Mouse (Mus musculus) midbrain, embryonic 14.5 days (tissue): ENCODE measurements at regions not wholly inside any gene's neighbourhood (a gene's known extent, or its start where the extent isn't known, plus 50 kb on each side); places are given as distances from the start of the nearest gene placed in this dataset.

Experiments used
- ATAC-seq: fragments of 200-750 bp; cut with Nextera tagmentation; 2 replicates; pipeline ENCODE4 v1.8.0; 2017; ENCODE audit warnings: moderate number of reproducible peaks, moderate library complexity; ENCODE audit not compliant: low FRiP score, low TSS enrichment
- DNase-seq: peaks from one replicate; pipeline ENCODE4 v3.0.0-alpha.2; 2015
- H3K27ac ChIP-seq: fragments of 300-500 bp; sonication (generic); replicated peaks from 2 replicates; pipeline ENCODE4 v1.5.1; 2014; ENCODE audit warnings: mild to moderate bottlenecking, low read depth, low read length, moderate library complexity
- H3K27me3 ChIP-seq: fragments of 300-500 bp; sonication (generic); 2 replicates; pipeline ENCODE4 v1.6.1; 2014; ENCODE audit warnings: low read length, control low read depth, mixed read lengths; ENCODE audit not compliant: control insufficient read depth, insufficient read depth
- H3K36me3 ChIP-seq: fragments of 300-500 bp; sonication (generic); 2 replicates; pipeline ENCODE4 v1.6.1; 2014; ENCODE audit warnings: low read length, control low read depth; ENCODE audit not compliant: control insufficient read depth, insufficient read depth
- H3K4me1 ChIP-seq: fragments of 300-500 bp; sonication (generic); 2 replicates; pipeline ENCODE4 v1.6.1; 2014; ENCODE audit warnings: mild to moderate bottlenecking, antibody characterized with exemption, low read length, control low read depth; ENCODE audit not compliant: control insufficient read depth, insufficient read depth
- H3K4me2 ChIP-seq: fragments of 300-500 bp; sonication (generic); 2 replicates; pipeline ENCODE4 v1.6.1; 2014; ENCODE audit warnings: mild to moderate bottlenecking, low read length, moderate library complexity
- H3K4me3 ChIP-seq: fragments of 300-500 bp; sonication (generic); replicated peaks from 2 replicates; pipeline ENCODE4 v1.5.1; 2014; ENCODE audit warnings: low read depth, low read length
- H3K9ac ChIP-seq: fragments of 300-500 bp; sonication (generic); replicated peaks from 2 replicates; pipeline ENCODE4 v1.6.1; 2014; ENCODE audit warnings: mild to moderate bottlenecking, low read length, moderate library complexity
- H3K9me3 ChIP-seq: fragments of 300-500 bp; sonication (generic); 2 replicates; pipeline ENCODE4 v1.6.1; 2016; ENCODE audit warnings: low read length, control low read depth, mixed read lengths; ENCODE audit not compliant: control insufficient read depth
- WGBS: fragments of 180-500 bp; shearing (Covaris S2); extraction: QIAGEN DNeasy Blood & Tissue Kit; methylation state at CpG from one replicate; pipeline ENCODE4 v1.1.7; 2014; 5-methylcytosine and 5-hydroxymethylcytosine counted together

- Histone ChIP-seq H3K27ac (no peak overlapping the region), H3K4me3 (no peak overlapping the region), H3K4me1 (no peaks in the 10 kb centered on the region), H3K36me3 (no peaks in the 10 kb centered on the region), H3K9ac (no peak overlapping the region), H3K9me3 (no peaks in the 10 kb centered on the region), H3K4me2 (no peak overlapping the region), H3K27me3 (no peaks in the 10 kb centered on the region)
- ATAC-seq: no peak
- peak; percentile 3 for DNase-seq
- WGBS: 71% methylated on average over 6 of the region's 6 CpGs
Measured at GRCm38 (mm10) chr16:61911164-61911563, 875.5 kb downstream of the Nsun3 start.
